Mouse (Mus musculus): Measurements from ENCODE around the gene Cdk5r1.

DNA sequence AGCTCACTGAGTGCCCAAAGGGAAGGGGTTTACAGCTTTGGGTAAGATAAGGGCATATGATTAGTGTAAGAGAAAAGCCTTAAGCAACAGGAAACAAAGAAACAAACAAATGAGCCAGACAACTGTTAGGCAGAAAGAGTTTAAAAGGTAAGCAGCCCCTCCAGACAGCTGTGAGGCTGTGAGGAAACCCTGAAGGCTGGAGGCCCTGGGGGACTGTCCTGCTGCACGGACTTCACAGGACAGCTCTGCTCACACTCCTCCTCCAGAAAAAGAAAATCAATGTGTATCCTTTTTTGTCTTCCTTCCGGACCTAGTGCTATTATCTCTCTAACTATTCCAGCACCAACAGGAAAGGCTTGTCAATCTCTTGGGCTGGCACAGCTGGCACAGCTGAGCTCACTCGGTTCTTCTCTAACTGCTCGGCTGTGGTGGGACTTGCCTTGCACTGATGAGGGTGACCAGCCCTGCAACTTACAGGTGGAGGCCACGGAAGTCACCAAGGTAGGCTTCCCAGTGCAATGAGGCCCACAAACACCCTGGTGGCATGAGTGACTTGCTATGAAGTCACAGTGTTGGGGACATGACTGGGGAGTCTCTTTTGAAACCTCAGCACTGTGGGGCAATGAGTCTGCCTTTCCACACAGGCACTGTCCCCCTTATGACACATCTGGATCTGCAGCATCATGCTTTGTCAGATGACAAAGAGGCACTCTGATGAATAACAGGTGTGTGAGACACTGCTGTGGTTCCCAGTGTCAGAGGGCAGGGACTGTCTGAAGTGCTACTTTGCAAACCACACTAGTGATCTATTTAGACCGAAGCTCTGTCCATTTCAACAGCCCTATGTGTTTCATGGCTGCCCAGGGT is 27.9 kb downstream of the Cdk5r1 start:
- TF ChIP-seq GATA1 (IDR thresholded peaks at IDR 0.05; ENCODE audit: borderline replicate concordance, low read length) (no peak), FLI1 (IDR thresholded peaks at IDR 0.05; ENCODE audit: low read length) (no peak)

Measured in megakaryocyte, embryonic 14.5 days (primary cell).